Mouse (Mus musculus) liver, embryonic 12.5 days (tissue): ENCODE results near the gene Ror1. TPM values are rescaled to one million over a fixed set of nuclear protein-coding genes. Genes with fewer than 3 reads are reported as not detected.

Source experiments
- ATAC-seq: fragments of 200-750 bp; cut with Nextera tagmentation; 2 replicates; pipeline ENCODE4 v1.8.0; 2017; ENCODE audit warnings: moderate number of reproducible peaks, mild to moderate bottlenecking, moderate library complexity
- H3K27ac ChIP-seq: fragments of 300-500 bp; sonication (generic); 2 replicates; pipeline ENCODE4 v1.5.1; 2016; ENCODE audit warnings: mild to moderate bottlenecking
- H3K27me3 ChIP-seq: fragments of 300-500 bp; sonication (generic); replicated peaks from 2 replicates; pipeline ENCODE4 v1.6.1; 2016; ENCODE audit warnings: mild to moderate bottlenecking, moderate library complexity
- H3K36me3 ChIP-seq: fragments of 300-500 bp; sonication (generic); 2 replicates; pipeline ENCODE4 v1.6.1; 2016; ENCODE audit warnings: mild to moderate bottlenecking, moderate library complexity
- H3K4me1 ChIP-seq: fragments of 300-500 bp; sonication (generic); 2 replicates; pipeline ENCODE4 v1.6.1; 2016
- H3K4me2 ChIP-seq: fragments of 300-500 bp; sonication (generic); 2 replicates; pipeline ENCODE4 v1.6.1; 2016; ENCODE audit warnings: mild to moderate bottlenecking, moderate library complexity
- H3K4me3 ChIP-seq: fragments of 300-500 bp; sonication (generic); 2 replicates; pipeline ENCODE4 v1.5.1; 2016; ENCODE audit warnings: mild to moderate bottlenecking, moderate library complexity
- H3K9ac ChIP-seq: fragments of 300-500 bp; sonication (generic); 2 replicates; pipeline ENCODE4 v1.6.1; 2016; ENCODE audit warnings: mild to moderate bottlenecking, moderate library complexity
- H3K9me3 ChIP-seq: fragments of 300-500 bp; sonication (generic); replicated peaks from 2 replicates; pipeline ENCODE4 v1.6.1; 2016; ENCODE audit warnings: mild to moderate bottlenecking, moderate library complexity
- WGBS: fragments of 180-500 bp; shearing (Covaris S2); methylation state at CpG from one replicate; pipeline ENCODE4 v1.1.7; 2016; ENCODE audit not compliant: insufficient replicate concordance; 5-methylcytosine and 5-hydroxymethylcytosine counted together
- polyA plus RNA-seq: library from polyadenylated mRNA; unstranded; fragments of >200 nt; fragmentation: Nextera tagmentation; extraction: Ambion mirVana; gene quantifications from 2 replicates; pipeline ENCODE4 v1.2.1, GENCODE M21; 2016

The Ror1 gene
- polyA plus RNA-seq, 1 experiment from 2014 or later, result 1.4 TPM

- WGBS, result 77% methylated on average over 11 of the region's 11 CpGs
Measured at GRCm38 (mm10) chr4:100137102-100137835, 41.7 kb downstream of the Ror1 start.

DNA sequence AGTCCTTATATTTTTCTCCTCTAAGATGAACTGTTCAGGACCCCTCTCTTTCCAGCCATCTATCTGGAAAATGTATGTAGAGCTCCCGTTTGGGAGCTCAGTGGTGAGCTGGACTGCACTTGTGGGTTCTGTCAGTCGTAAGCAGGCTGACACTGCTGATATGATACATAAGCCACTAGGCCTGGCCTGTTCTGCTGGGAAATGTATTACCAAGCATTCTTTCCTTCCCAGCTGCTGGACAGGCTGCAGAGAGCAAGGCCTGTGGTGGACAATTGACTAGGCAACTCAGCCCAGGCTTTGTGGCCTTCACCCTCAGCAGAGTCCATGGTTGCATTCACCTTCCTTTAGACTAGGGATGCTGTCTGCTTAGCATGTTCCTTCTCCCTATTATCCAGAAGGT, 46.0 kb downstream of the Ror1 start:
- H3K27me3 ChIP-seq, result no peaks in the 10 kb centered on the region
- H3K9me3 ChIP-seq, result no peaks in the 10 kb centered on the region
- no peak overlapping the region for H3K4me2 ChIP-seq
- WGBS, result 42% methylated on average over 2 of the region's 2 CpGs
- no peaks in the 10 kb centered on the region for H3K4me1 ChIP-seq
- no peak for ATAC-seq
- no peak overlapping the region for H3K27ac ChIP-seq
- no peaks in the 10 kb centered on the region for H3K36me3 ChIP-seq
- H3K9ac ChIP-seq, result no peak overlapping the region
- H3K4me3 ChIP-seq, result no peak overlapping the region

More at GRCm38 (mm10) chr4:100137102-100137835, 41.7 kb downstream of the Ror1 start:
- no peaks in the 10 kb centered on the region for H3K4me1 ChIP-seq
- H3K27me3 ChIP-seq, result no peaks in the 10 kb centered on the region
- H3K4me2 ChIP-seq, result no peak overlapping the region
- H3K9me3 ChIP-seq, result no peaks in the 10 kb centered on the region
- ATAC-seq, result no peak
- H3K9ac ChIP-seq, result no peak overlapping the region
- H3K36me3 ChIP-seq, result no peaks in the 10 kb centered on the region
- H3K27ac ChIP-seq, result no peak overlapping the region
- H3K4me3 ChIP-seq, result no peak overlapping the region

DNA sequence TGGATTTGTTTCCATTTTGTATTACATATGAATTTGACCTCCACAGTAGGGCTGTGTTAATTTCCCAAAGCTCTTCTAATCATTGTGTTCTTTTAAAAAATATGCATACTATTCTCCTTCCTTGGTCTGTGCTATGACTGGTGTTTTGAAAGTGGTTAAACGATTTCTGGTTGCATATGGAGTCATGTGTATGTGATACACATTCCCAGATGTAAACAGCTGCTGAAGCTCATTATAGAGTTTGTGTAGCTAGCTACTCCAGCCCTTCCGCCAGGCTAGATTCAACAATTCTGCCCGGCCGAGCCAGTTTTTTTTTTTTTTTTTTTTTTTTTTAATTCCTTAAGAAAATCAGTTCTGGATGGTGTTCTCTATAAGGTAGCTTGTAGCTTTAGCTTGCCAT, 49.2 kb downstream of the Ror1 start:
- Histone ChIP-seq H3K27me3 (no peaks in the 10 kb centered on the region), H3K9me3 (no peaks in the 10 kb centered on the region), H3K27ac (no peak overlapping the region), H3K4me1 (no peaks in the 10 kb centered on the region), H3K4me2 (no peak overlapping the region), H3K9ac (no peak overlapping the region), H3K36me3 (no peaks in the 10 kb centered on the region), H3K4me3 (no peak overlapping the region)
- ATAC-seq, result no peak
- WGBS, result 63% methylated on average over 4 of the region's 4 CpGs

GRCm38 (mm10) chr4:100150797-100151196, 55.2 kb downstream of the Ror1 start:
- no peak for ATAC-seq
- Histone ChIP-seq H3K27ac (no peak overlapping the region), H3K4me2 (no peak overlapping the region), H3K9me3 (no peaks in the 10 kb centered on the region), H3K9ac (no peak overlapping the region), H3K4me3 (no peak overlapping the region), H3K36me3 (no peaks in the 10 kb centered on the region), H3K4me1 (no peaks in the 10 kb centered on the region), H3K27me3 (no peaks in the 10 kb centered on the region)
- 68% methylated on average over 1 of the region's 1 CpGs for WGBS

GRCm38 (mm10) chr4:100154560-100155130, 59.1 kb downstream of the Ror1 start:
- Histone ChIP-seq H3K36me3 (no peaks in the 10 kb centered on the region), H3K9ac (no peak overlapping the region), H3K4me1 (no peaks in the 10 kb centered on the region), H3K4me3 (no peak overlapping the region), H3K9me3 (no peaks in the 10 kb centered on the region), H3K4me2 (no peak overlapping the region), H3K27ac (no peak overlapping the region), H3K27me3 (no peaks in the 10 kb centered on the region)
- no peak for ATAC-seq
- WGBS, result 55% methylated on average over 7 of the region's 7 CpGs

DNA sequence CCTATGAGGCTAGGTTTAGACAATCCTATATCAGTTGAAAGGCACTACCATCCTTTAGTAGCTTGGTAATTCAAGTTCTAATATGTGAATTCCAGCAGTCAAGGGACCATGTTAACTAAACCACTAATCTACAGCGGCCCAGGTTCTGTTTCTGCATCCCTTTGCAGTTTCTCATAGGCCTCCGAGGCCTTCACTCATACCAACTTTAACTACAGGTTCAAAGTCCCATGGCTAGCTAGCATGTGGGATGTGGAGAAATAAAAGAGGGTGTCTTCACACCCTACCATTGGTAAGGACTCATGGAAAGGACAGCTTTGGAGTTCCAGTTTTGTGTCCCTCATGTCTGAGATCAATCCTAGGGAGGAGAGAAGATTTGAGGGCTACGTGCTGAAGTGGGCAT, 60.1 kb downstream of the Ror1 start:
- H3K9ac ChIP-seq, result no peak overlapping the region
- no peak overlapping the region for H3K4me3 ChIP-seq
- no peak overlapping the region for H3K27ac ChIP-seq
- no peaks in the 10 kb centered on the region for H3K9me3 ChIP-seq
- no peaks in the 10 kb centered on the region for H3K4me1 ChIP-seq
- H3K27me3 ChIP-seq, result no peaks in the 10 kb centered on the region
- no peak for ATAC-seq
- 69% methylated on average over 3 of the region's 3 CpGs for WGBS
- no peak overlapping the region for H3K4me2 ChIP-seq
- no peaks in the 10 kb centered on the region for H3K36me3 ChIP-seq

DNA sequence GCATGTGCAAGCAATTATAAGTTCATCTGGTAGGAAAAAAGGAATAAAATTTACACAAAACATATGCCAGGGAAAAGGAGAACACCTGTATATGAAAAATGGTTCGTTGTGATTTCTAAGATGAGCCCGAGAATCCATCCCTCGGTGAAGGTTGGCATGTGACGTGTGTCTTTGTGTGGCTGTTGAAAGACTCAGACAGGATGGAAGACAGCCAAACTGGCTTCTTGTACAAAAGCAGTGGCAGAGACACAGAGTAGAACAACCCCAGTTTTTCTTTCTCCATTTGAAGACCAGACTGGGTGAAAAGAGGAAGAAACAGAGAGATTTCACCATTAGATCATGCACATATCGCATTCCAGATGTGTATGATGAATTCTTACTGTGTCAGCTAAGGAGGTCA, 62.8 kb downstream of the Ror1 start:
- no peak for ATAC-seq
- H3K27me3 ChIP-seq, result no peaks in the 10 kb centered on the region
- H3K9me3 ChIP-seq, result no peaks in the 10 kb centered on the region
- no peak overlapping the region for H3K4me3 ChIP-seq
- no peak overlapping the region for H3K4me2 ChIP-seq
- WGBS, result 69% methylated on average over 5 of the region's 5 CpGs
- no peak overlapping the region for H3K27ac ChIP-seq
- H3K36me3 ChIP-seq, result no peaks in the 10 kb centered on the region
- H3K4me1 ChIP-seq, result no peaks in the 10 kb centered on the region
- no peak overlapping the region for H3K9ac ChIP-seq

DNA sequence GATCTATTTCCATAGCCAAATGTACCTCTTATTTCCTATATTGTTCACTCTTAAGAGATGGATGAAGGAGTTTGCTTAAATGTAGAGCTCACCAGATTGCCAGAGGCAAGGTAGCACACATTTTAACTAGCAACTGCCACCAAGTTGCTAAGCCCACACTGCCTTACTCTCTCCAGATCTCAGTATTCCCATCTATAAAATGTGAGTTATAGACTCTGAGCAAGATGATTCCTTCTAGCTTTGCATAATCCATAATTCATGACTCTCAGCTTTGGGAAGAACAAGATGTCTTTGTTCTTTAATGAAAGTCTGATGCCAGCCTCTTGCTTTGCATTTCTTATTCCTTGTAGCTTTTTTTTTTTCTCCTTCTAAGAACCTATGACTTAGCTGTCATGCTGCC, 64.6 kb downstream of the Ror1 start:
- no peak overlapping the region for H3K27ac ChIP-seq

DNA sequence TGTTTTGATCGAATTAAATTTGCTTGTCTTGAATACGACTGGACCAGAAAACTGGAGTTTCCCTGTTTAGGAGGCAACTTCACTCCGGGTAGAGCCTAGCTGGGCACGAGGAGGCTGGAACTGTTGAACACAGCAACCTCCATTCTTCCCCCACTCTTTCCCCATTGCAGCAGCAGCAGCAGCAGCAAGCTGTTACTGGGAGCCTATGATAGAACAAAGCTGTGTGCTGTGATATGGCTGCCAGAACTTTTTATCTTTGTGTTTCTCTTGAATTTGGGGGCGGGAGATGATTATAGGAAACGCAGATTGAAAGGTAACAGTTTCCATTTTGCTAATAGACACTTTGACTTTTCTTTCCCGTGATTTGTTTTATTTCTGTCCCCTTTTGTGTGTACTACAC, 70.2 kb downstream of the Ror1 start:
- Histone ChIP-seq H3K9me3 (no peaks in the 10 kb centered on the region), H3K4me3 (no peak overlapping the region), H3K9ac (no peak overlapping the region), H3K27ac (no peak overlapping the region), H3K36me3 (no peaks in the 10 kb centered on the region), H3K27me3 (no peaks in the 10 kb centered on the region), H3K4me1 (no peaks in the 10 kb centered on the region), H3K4me2 (no peak overlapping the region)
- 58% methylated on average over 7 of the region's 7 CpGs for WGBS
- ATAC-seq, result no peak

More for the DNA sequence above, 64.6 kb downstream of the Ror1 start:
- no peaks in the 10 kb centered on the region for H3K4me1 ChIP-seq
- H3K4me3 ChIP-seq, result no peak overlapping the region
- no peak overlapping the region for H3K9ac ChIP-seq
- no peak overlapping the region for H3K4me2 ChIP-seq
- no peaks in the 10 kb centered on the region for H3K27me3 ChIP-seq
- H3K9me3 ChIP-seq, result no peaks in the 10 kb centered on the region
- no peaks in the 10 kb centered on the region for H3K36me3 ChIP-seq
- ATAC-seq, result no peak

GRCm38 (mm10) chr4:100166871-100167270, 71.3 kb downstream of the Ror1 start:
- no peak overlapping the region for H3K27ac ChIP-seq
- H3K4me1 ChIP-seq, result no peaks in the 10 kb centered on the region
- no peak for ATAC-seq
- no peak overlapping the region for H3K4me3 ChIP-seq
- H3K9me3 ChIP-seq, result no peaks in the 10 kb centered on the region
- H3K36me3 ChIP-seq, result no peaks in the 10 kb centered on the region
- H3K4me2 ChIP-seq, result no peak overlapping the region
- WGBS, result 53% methylated on average over 3 of the region's 3 CpGs
- no peaks in the 10 kb centered on the region for H3K27me3 ChIP-seq
- no peak overlapping the region for H3K9ac ChIP-seq

DNA sequence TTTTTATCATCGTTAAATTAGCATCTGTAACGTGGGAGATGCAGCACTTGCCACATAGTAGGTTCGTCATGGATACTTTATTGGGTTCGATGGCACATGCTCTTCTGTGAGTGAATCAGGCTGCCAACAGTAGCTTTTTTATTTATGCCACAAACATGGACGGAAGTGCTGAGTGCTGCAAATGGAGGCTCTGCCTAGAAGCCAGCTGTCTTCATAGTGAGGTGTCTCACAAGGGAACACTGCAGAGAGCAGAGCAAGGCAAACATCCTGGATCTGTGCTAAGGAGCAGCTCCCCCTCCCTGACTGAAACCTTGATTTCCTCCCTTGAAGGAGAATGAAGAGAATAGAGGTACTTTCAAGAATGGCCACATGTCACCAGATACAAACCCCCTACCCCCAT, 74.1 kb downstream of the Ror1 start:
- Histone ChIP-seq H3K9me3 (no peaks in the 10 kb centered on the region), H3K4me3 (no peak overlapping the region), H3K9ac (no peak overlapping the region), H3K4me1 (no peaks in the 10 kb centered on the region), H3K36me3 (no peaks in the 10 kb centered on the region), H3K27me3 (no peaks in the 10 kb centered on the region), H3K4me2 (no peak overlapping the region), H3K27ac (no peak overlapping the region)
- ATAC-seq, result no peak
- WGBS, result 52% methylated on average over 5 of the region's 5 CpGs

DNA sequence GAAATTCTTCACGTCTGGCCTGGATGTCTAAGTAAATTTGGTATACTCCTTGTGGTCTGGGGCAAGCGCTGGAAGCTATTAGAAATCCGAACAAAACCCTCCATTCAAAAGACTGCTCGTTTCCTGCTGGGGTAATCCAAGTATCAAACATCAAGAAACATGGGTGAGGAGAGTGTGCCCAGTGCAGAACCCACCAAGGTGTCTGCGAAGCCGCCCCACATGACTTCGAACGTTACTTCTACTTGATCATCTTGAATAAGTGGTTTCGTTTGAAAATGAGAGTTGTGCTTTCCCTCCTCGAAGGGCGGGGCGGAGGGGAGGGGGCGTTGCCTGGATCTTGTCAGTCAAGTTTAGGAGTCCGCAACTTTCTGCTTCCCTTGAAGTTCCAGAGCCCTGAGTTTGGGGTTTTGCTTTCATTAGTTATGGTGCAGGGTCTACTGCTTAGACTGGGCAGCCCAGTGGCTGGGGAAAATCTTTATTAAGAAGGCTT, 74.6 kb downstream of the Ror1 start:
- no peaks in the 10 kb centered on the region for H3K36me3 ChIP-seq
- no peak overlapping the region for H3K9ac ChIP-seq
- no peak for ATAC-seq
- H3K27ac ChIP-seq, result no peak overlapping the region
- no peak overlapping the region for H3K4me3 ChIP-seq
- 47% methylated on average over 14 of the region's 14 CpGs for WGBS
- H3K4me2 ChIP-seq, result no peak overlapping the region
- H3K9me3 ChIP-seq, result no peaks in the 10 kb centered on the region
- H3K4me1 ChIP-seq, result no peaks in the 10 kb centered on the region
- H3K27me3 ChIP-seq, result no peaks in the 10 kb centered on the region

- Histone ChIP-seq H3K4me2 (no peak overlapping the region), H3K4me1 (no peaks in the 10 kb centered on the region), H3K4me3 (no peak overlapping the region), H3K9me3 (no peaks in the 10 kb centered on the region), H3K27ac (no peak overlapping the region), H3K9ac (no peak overlapping the region), H3K36me3 (no peaks in the 10 kb centered on the region), H3K27me3 (no peaks in the 10 kb centered on the region)
- 52% methylated on average over 5 of the region's 5 CpGs for WGBS
- no peak for ATAC-seq
Measured at GRCm38 (mm10) chr4:100170743-100171142, 75.2 kb downstream of the Ror1 start.
